Mouse (Mus musculus) stomach, postnatal 0 days (tissue): ENCODE data around the gene Col5a1.

ENCODE experiments used
- CTCF ChIP-seq: IDR thresholded peaks from 2 replicates; pipeline ENCODE4 v1.5.1; 2016; ENCODE audit warnings: antibody characterized with exemption, low read depth, mild to moderate bottlenecking, moderate library complexity
- EP300 ChIP-seq: optimal IDR thresholded peaks from 2 replicates; pipeline ENCODE3; 2016; ENCODE audit warnings: antibody characterized with exemption

- TF ChIP-seq CTCF (no peak), EP300 (no peak)
Observed at GRCm38 (mm10) chr2:28086112-28086511, 199.9 kb downstream of the Col5a1 start.
